Mouse (Mus musculus) midbrain, embryonic 10.5 days (tissue): Measurements from ENCODE around the gene Eif3c. TPM values are rescaled to one million over a fixed set of nuclear protein-coding genes. Genes with fewer than 3 reads are reported as not detected.

ENCODE experiments used
- DNase-seq: peaks from one replicate; pipeline ENCODE4 v3.0.0-alpha.2; 2017; ENCODE audit warnings: low spot score
- H3K27ac ChIP-seq: fragments of 300-500 bp; sonication (generic); replicated peaks from 2 replicates; pipeline ENCODE4 v1.5.1; 2016; ENCODE audit warnings: mild to moderate bottlenecking
- H3K27me3 ChIP-seq: fragments of 300-500 bp; sonication (generic); 2 replicates; pipeline ENCODE4 v1.6.1; 2016; ENCODE audit warnings: low read depth, mild to moderate bottlenecking; ENCODE audit not compliant: poor library complexity, severe bottlenecking
- H3K36me3 ChIP-seq: fragments of 300-500 bp; sonication (generic); 2 replicates; pipeline ENCODE4 v1.6.1; 2016; ENCODE audit warnings: mild to moderate bottlenecking, moderate library complexity
- H3K4me1 ChIP-seq: fragments of 300-500 bp; sonication (generic); 2 replicates; pipeline ENCODE4 v1.6.1; 2016
- H3K4me3 ChIP-seq: fragments of 300-500 bp; sonication (generic); 2 replicates; pipeline ENCODE4 v1.5.1; 2016; ENCODE audit warnings: mild to moderate bottlenecking, moderate library complexity
- H3K9me3 ChIP-seq: fragments of 300-500 bp; sonication (generic); replicated peaks from 2 replicates; pipeline ENCODE4 v1.6.1; 2016; ENCODE audit warnings: mild to moderate bottlenecking
- WGBS: fragments of 180-500 bp; shearing (Covaris S2); methylation state at CpG from one replicate; pipeline ENCODE4 v1.1.7; 2016; 5-methylcytosine and 5-hydroxymethylcytosine counted together
- polyA plus RNA-seq: library from polyadenylated mRNA; unstranded; fragments of >200 nt; fragmentation: Nextera tagmentation; extraction: Ambion mirVana; gene quantifications from 2 replicates; pipeline ENCODE4 v1.2.1, GENCODE M21; 2016

Gene Eif3c
- polyA plus RNA-seq: 206 and 215 TPM in 2 replicates

DNA sequence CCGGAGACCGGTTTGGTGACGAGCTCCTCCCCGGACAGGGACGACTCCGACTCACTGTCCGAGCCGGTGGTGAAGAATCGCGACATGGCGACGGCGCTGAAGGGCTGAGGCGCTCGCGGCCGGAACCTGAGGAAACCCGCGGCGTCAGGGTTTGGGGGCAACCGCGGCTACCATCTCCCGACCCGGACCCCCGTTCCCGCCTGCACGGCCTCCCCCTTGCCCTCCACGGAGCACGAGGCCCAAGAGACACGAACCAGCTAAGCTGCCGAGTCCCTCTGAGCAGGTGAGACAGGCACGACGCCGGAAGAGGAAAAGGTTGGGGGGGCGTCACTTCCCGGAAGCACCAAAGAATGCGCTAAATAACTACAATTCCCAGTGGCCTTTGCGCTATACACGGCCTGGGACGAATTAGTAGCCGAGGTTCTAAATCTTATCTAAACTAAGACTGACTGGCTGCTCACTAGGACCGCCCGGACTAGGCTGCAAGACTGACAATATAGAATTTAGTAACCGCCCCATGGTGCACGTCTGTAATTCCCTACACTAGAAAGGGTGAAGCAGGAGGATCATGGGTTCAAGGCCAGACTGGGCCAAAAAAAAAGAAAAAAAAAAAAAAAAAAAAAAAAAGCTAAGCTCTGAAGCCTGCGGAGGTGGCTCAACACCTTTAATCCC is at the start of gene Eif3c:
Gene Eif3c (minus strand): TSS at position 318 of the 672 bp plus-strand sequence.
- Histone ChIP-seq H3K36me3 (peaks cover 36% of the 10 kb centered on the region), H3K27me3 (no peaks in the 10 kb centered on the region), H3K4me3 (peak within 1 kb of the TSS; percentile 85), H3K9me3 (no peaks in the 10 kb centered on the region), H3K27ac (peak within 1 kb of the TSS; percentile 89), H3K4me1 (peaks cover 10% of the 10 kb centered on the region)
- WGBS: under 1% methylated on average over 46 of the region's 46 CpGs
- DNase-seq: peak; percentile 85

DNA sequence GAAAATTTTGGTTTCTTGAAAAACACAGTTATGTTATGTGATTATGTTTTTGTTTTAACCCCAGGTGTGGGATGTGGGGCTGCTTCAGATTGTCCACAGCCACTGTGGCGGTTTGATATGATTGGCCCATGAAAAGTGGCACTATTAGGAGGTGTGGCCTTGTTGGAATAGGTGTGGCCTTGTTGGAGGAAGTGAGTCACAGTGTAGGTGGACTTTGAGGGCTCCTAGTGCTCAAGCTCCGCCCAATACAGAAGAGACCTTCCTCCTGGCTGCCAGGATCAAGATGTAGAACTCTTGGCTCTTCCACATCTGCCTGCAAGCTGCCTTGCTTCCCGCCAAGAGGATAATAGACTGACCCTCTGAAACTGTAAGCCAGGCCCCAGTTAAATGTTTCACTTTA is 46.5 kb upstream of the Eif3c start:
- DNase-seq: no peak
- 82% methylated on average over 3 of the region's 3 CpGs for WGBS
- Histone ChIP-seq H3K9me3 (no peaks in the 10 kb centered on the region), H3K4me3 (no peak overlapping the region), H3K27me3 (no peaks in the 10 kb centered on the region), H3K4me1 (no peaks in the 10 kb centered on the region), H3K27ac (no peak overlapping the region), H3K36me3 (no peaks in the 10 kb centered on the region)

DNA sequence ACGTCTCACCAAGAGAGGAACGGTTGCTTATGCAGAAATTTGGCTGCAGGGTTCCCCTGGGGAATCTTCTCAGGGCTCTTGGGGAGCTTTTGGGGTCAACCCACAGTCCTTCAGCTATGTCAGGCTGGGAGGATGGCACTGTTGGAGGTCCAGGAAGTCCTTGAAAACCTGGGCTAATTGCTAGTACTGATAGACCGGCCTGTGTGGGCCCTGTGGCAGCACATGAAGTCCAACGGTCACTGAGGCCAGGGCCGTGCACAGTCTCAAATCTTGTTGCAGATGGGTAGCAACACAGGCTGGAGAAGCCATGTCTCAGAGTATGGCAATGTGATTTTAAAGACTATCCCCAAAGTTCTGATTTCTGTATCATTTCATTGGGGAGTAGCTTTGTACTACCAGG is 41.6 kb upstream of the Eif3c start:
- no peak for DNase-seq
- Histone ChIP-seq H3K36me3 (no peaks in the 10 kb centered on the region), H3K27ac (no peak overlapping the region), H3K4me3 (no peak overlapping the region), H3K27me3 (no peaks in the 10 kb centered on the region), H3K4me1 (no peaks in the 10 kb centered on the region), H3K9me3 (no peaks in the 10 kb centered on the region)
- 90% methylated on average over 5 of the region's 5 CpGs for WGBS

DNA sequence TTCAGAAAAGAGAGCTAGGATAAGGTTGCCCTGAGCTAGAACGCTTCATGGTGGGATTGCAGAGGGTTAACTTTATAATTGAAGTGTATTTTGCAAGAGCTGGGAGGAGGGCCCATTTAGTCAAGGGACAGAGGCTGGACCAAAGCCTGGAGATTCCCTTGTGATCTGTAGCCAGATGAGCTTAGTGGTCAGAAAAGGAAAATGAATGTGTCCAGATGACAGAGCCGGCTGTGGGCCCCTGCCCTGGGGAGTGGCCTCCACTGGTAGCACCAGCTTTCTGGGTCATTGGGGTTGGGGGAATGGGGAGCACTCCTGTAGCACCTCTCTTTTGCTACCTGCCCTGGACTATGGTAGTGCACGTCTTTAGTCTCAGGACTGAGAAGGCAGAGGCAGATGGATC is 40.9 kb upstream of the Eif3c start:
- 84% methylated on average over 3 of the region's 3 CpGs for WGBS
- no peak overlapping the region for H3K27ac ChIP-seq
- H3K4me3 ChIP-seq: no peak overlapping the region
- H3K4me1 ChIP-seq: no peaks in the 10 kb centered on the region
- no peaks in the 10 kb centered on the region for H3K36me3 ChIP-seq
- no peaks in the 10 kb centered on the region for H3K9me3 ChIP-seq
- no peak for DNase-seq
- H3K27me3 ChIP-seq: no peaks in the 10 kb centered on the region

DNA sequence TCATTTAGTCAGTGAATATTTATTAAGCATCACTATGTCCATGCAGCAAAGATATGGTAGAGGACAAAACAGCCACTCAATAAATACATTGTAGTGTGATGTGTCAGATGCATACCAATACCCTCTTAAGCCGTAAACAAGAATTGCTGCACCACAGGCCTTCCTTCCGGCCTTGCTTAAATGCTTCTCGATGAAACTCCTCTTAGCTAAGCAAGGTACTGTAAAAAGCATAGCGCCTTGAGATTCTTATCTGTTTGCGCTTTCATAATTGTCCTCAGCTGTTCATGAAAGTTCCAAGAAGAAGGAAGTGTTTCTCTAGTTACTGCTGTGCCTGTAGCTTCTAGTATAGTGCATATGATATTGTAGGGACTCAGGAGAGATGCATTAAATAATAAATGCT is 40.4 kb upstream of the Eif3c start:
- DNase-seq: no peak
- H3K27me3 ChIP-seq: no peaks in the 10 kb centered on the region
- no peak overlapping the region for H3K4me3 ChIP-seq
- H3K27ac ChIP-seq: no peak overlapping the region
- H3K36me3 ChIP-seq: no peaks in the 10 kb centered on the region
- WGBS: 90% methylated on average over 5 of the region's 5 CpGs
- no peaks in the 10 kb centered on the region for H3K4me1 ChIP-seq
- H3K9me3 ChIP-seq: no peaks in the 10 kb centered on the region

DNA sequence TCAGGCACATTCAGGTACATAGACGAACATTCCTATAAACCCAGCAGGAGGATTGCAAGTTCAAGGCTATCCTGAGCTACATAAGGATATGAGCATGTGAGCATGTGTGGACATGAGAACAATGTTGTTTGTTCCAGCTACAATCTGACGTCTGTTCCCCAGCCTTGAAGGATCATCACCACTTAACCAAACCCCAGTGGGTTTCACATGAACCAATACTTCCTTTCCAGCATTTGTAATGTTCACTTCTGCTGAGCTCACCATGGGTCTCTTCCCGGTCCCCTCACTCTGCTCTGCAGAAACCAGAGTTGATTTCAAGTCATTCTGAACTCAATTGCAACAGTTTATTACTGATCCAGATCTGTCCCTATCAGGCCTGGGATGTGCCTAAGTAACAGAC is 36.4 kb upstream of the Eif3c start:
- Histone ChIP-seq H3K4me1 (no peaks in the 10 kb centered on the region), H3K9me3 (no peaks in the 10 kb centered on the region), H3K27ac (no peak overlapping the region), H3K36me3 (no peaks in the 10 kb centered on the region), H3K27me3 (no peaks in the 10 kb centered on the region), H3K4me3 (no peak overlapping the region)
- no peak for DNase-seq
- 89% methylated on average over 3 of the region's 3 CpGs for WGBS

DNA sequence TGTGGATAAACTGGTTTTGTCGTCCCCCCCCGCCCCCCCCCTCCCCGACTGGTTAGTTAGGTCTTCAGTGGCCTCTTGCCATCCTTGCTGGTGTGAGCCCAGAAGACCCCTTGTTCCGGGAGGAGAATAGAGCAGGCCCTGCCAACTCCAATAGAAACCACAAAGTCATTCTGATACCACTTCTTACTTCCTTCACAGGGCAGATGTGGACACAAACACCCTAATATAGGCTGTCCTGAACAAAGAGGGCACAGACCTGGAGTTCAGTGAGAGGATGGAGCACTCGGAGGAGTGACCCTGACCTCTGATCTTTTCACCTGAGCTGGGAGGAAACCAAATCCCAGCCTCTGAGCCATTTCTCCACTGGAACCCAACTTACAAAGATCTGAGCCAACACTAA is 35.7 kb upstream of the Eif3c start:
- Histone ChIP-seq H3K4me3 (no peak overlapping the region), H3K4me1 (no peaks in the 10 kb centered on the region), H3K27me3 (no peaks in the 10 kb centered on the region), H3K27ac (no peak overlapping the region), H3K9me3 (no peaks in the 10 kb centered on the region), H3K36me3 (no peaks in the 10 kb centered on the region)
- no peak for DNase-seq
- 50% methylated on average over 5 of the region's 5 CpGs for WGBS

DNA sequence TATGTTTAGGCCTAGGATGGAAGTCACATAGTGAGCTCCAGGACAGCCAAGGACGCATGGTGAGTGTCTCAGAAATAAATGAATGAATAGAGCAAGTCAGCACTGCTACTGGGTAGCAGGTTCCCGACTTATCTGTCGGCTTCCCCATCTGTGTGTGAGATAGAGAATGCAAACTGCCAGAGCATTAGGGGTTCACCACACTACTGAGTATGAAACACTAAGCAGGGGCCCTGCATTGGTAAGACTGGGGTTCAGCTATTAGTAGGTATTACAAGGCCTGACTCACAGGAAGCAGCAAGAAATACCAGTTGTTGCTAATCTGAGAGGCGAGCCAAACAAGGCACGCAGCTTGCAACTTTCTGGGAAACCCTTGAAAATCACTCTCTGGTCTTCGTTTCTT is 32.7 kb upstream of the Eif3c start:
- no peaks in the 10 kb centered on the region for H3K4me1 ChIP-seq
- no peaks in the 10 kb centered on the region for H3K27me3 ChIP-seq
- no peak overlapping the region for H3K4me3 ChIP-seq
- H3K9me3 ChIP-seq: no peaks in the 10 kb centered on the region
- 85% methylated on average over 6 of the region's 6 CpGs for WGBS
- no peak for DNase-seq
- no peaks in the 10 kb centered on the region for H3K36me3 ChIP-seq
- H3K27ac ChIP-seq: no peak overlapping the region

DNA sequence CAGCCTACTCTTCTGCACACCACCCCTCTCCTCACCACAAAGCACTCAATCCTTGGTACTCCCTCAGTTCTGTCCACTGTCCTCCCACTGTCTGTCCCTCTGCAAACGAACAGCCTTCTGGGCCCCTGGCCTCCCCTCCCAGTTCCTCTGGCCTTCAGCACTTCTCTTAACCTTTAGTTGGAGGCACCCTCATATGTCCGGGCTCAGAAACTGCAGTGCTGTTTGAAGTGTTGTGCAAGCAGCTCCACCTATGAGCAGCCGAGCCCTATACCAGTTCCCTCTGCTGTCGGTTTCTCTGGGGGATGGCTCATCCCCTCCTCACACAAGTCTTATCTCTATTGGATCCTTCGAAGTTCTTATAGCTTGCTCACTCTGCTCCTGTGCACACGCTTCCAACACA is 30.2 kb upstream of the Eif3c start:
- H3K9me3 ChIP-seq: no peaks in the 10 kb centered on the region
- no peak overlapping the region for H3K4me3 ChIP-seq
- H3K36me3 ChIP-seq: no peaks in the 10 kb centered on the region
- WGBS: 75% methylated on average over 6 of the region's 6 CpGs
- H3K4me1 ChIP-seq: no peaks in the 10 kb centered on the region
- no peak for DNase-seq
- no peak overlapping the region for H3K27ac ChIP-seq
- 0 out of 2 replicates have a peak, but pooled peaks cover 3% of the 10 kb centered on the region for H3K27me3 ChIP-seq

DNA sequence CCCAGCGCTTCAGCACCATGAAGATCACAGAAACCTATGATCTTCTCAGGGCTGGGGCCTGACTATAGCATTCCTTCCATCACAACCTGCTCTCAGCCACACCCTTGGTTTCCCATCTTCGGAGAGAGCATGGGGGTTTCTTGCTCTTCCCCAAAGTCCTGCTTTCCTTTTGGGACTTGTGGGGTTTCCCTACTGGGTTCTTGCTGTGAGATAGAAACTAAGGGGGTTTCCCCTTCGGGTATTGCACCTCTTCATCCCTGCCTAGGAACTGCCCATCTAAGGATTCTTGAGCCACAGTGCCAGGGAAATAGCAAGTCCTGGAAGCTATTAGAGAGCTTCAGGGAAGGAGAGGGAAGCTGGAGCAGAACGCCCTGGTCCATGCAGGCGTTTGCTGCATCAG is 29.7 kb upstream of the Eif3c start:
- WGBS: 86% methylated on average over 5 of the region's 5 CpGs
- Histone ChIP-seq H3K36me3 (no peaks in the 10 kb centered on the region), H3K9me3 (no peaks in the 10 kb centered on the region), H3K27me3 (0 out of 2 replicates have a peak, but pooled peaks cover 3% of the 10 kb centered on the region), H3K4me3 (no peak overlapping the region), H3K27ac (no peak overlapping the region), H3K4me1 (no peaks in the 10 kb centered on the region)
- no peak for DNase-seq

DNA sequence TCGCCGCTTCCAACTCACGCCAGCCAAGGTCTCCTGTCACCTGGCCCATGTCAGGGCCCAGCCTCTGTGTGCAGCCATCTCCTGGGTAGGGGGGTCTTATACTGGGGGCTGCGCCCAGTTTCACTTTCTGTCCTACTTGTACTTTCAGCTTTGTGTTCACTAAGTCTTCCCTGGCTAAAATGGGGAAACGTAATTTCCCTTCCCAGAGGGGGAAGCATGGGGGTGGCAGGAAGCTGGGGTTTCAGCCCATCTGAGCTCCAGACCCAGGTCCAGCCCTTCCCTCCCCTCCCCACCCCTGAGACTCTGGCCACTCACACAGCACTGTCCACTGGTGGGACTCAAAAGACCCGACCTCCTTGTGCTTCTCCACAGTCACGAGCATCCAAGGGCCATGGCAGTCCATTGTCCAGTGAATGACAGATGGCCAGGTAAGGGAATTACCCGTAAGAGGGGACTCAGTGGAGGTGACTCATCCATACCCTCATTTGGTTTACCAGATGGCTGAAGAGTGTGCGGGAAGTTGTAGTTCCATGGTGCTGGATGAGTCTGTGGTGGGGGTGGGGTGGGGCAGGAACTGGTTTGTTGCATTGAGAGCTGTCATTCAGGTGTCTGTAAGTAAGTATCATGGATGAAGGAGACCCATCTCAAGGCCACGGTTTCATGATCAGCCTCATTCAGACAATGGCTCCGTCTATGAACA is 28.8 kb upstream of the Eif3c start, which contains the start of gene Il27:
Gene Il27 (minus strand): TSS at position 80 of the 700 bp plus-strand sequence.
- H3K27ac ChIP-seq: no peak within 1 kb of the TSS
- no peak for DNase-seq
- 0 out of 2 replicates have a peak, but pooled peaks cover 3% of the 10 kb centered on the region for H3K27me3 ChIP-seq
- H3K9me3 ChIP-seq: no peaks in the 10 kb centered on the region
- no peaks in the 10 kb centered on the region for H3K4me1 ChIP-seq
- no peak within 1 kb of the TSS for H3K4me3 ChIP-seq
- no peaks in the 10 kb centered on the region for H3K36me3 ChIP-seq
- WGBS: 84% methylated on average over 11 of the region's 11 CpGs

DNA sequence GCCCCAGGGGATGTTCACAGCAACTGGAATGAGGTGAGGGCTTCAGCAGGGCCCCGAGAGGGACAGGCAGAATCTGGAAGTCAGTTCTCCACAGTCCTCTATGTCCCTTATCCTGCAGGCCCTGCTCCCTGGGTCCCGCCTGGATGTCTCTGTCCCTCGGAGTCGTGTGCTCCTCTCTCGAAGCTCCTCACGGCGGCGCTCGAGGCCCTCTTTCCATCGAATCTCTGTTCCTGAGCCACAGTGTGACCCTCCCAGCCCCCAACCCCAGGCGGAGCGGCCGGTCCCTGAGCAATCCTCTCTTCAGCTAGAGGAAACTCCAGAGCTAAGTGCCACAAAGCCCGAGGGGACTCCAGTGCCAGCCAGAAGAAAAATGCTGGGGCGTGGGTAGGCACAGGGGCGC is 21.6 kb upstream of the Eif3c start:
- peak; percentile 80 for DNase-seq
- H3K4me1 ChIP-seq: peaks cover 22% of the 10 kb centered on the region
- peak overlapping the region; percentile 39 for H3K4me3 ChIP-seq
- WGBS: 3% methylated on average over 16 of the region's 16 CpGs
- no peaks in the 10 kb centered on the region for H3K36me3 ChIP-seq
- H3K9me3 ChIP-seq: no peaks in the 10 kb centered on the region
- peaks cover 51% of the 10 kb centered on the region for H3K27me3 ChIP-seq
- peak overlapping the region; percentile 74 for H3K27ac ChIP-seq

DNA sequence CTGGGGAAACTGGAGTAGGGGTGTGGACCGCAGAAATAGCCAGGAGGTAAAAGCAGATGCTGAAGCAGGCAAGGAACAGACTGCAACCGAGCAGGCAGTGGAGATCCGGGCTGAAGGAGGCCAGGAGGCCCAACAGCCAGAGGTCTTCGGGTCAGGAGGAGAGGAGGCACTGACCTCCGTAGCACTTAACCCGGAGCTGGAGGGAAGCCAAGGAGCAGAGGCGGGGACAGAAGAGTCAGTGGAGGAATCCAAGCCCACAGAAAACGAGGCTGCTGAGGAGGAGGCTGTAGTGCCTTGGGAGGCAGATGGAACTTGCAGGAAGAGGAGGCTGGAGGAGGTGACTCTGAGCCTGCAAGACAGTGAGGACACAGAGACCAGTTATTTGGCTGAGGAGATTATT is 20.6 kb upstream of the Eif3c start:
- H3K27me3 ChIP-seq: peaks cover 51% of the 10 kb centered on the region
- no peak overlapping the region for H3K4me3 ChIP-seq
- H3K9me3 ChIP-seq: no peaks in the 10 kb centered on the region
- peaks cover 30% of the 10 kb centered on the region for H3K4me1 ChIP-seq
- DNase-seq: no peak
- no peak overlapping the region; the same call in 1 of the 2 replicates for H3K27ac ChIP-seq
- no peaks in the 10 kb centered on the region for H3K36me3 ChIP-seq
- WGBS: 77% methylated on average over 8 of the region's 8 CpGs
